Mouse (Mus musculus) megakaryocyte progenitor cell, adult 5-6 weeks (primary cell): ENCODE measurements around the gene Zcchc14. TPM values are rescaled to one million over a fixed set of nuclear protein-coding genes. Genes with fewer than 3 reads are reported as not detected.

Experiments
- ATAC-seq: replicated peaks from 2 replicates; pipeline ENCODE4 v1.8.0; 2016; ENCODE audit warnings: mild to moderate bottlenecking, moderate TSS enrichment, inconsistent platforms; ENCODE audit not compliant: poor library complexity
- total RNA-seq, 2 experiments: library from RNA; stranded (forward) in 1 of 2; stranded (reverse) in 1 of 2; fragments of 157-497, 149-512 nt in 1 of 2; fragments of 200-1000 nt in 1 of 2; gene quantifications; 2 replicates each; pipeline versions ENCODE4 v1.2.3 to v1.2.4; 2015 to 2017

Zcchc14 gene
- total RNA-seq (2015) (0.07 TPM in 1 of 2 replicates, not detected in the other), total RNA-seq (2017) (0.04 TPM in 1 of 2 replicates, not detected in the other)

- ATAC-seq = peak; percentile 80
These were observed at the start of gene Zcchc14 for GRCm38 (mm10) chr8:121652774-121653323. Gene Zcchc14, minus strand, starts transcription at chr8:121652901.

GRCm38 (mm10) chr8:121699936-121700335, 47.2 kb upstream of the Zcchc14 start:
- ATAC-seq = no peak

DNA sequence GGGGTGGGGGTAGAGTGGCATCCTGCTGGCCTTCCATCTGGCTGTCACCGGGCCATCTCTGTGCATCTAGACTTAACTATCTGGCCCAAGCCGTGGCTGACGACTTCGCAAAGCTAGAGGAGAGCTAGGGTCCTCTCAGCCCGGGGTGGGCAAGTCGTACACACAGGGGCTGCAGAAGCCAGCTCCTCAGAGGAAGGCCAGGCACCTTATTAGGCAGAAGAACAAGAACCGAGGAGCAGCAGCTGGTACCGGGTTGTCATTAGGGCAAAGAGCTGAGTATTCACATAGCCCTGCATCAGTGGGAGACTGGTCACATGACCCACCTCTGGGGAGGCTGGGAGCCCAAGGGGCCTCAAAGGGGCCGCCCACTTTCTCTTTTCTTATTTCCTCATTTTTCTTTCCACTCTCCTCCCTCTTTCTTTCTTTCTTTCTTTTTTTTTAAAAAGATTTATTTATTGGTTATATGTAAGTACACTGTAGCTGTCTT, 46.0 kb upstream of the Zcchc14 start:
- ATAC-seq = no peak

DNA sequence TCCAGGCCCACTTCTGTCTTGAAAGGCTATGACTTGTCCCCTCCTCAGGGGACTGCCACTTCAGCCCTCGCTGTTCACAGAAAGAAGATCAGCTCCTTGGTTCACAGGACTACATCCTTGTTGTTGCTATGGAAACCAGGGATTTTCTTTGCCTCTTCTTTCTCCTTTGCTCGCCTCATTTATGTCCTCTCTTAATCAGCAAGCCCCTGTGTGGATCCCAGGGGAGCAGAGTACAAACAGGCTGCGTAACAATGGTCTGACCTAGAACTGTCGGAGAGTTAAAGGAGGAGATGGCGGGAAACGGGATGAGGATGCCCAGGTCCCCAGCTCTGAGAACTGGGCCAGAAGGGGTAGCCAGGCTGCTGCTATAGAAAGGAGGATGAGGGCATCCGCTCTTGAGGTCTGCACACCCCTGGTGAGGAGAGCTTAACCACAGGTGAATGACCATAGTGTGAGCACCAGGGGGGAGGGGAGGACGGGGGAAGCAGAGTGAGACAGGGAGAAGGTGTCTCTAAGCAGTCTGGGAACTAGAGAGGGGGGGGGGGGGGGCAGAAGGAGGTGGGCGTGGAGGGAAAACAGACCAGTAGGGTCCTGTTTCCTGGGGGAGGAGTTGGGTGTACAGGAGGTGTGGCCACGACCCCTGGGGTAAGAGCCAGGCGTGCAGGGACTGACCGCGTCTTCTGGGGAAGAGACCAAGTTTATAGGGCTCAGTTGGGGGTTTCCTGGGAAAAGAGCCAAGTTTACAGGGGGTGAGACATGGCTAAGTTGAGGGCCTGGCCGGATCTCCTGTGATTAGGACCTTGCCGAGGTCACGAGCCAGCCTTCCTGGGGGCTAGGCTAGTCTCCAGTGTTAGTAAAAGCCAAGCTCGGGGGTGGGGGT, 45.3 kb upstream of the Zcchc14 start:
- ATAC-seq = no peak

DNA sequence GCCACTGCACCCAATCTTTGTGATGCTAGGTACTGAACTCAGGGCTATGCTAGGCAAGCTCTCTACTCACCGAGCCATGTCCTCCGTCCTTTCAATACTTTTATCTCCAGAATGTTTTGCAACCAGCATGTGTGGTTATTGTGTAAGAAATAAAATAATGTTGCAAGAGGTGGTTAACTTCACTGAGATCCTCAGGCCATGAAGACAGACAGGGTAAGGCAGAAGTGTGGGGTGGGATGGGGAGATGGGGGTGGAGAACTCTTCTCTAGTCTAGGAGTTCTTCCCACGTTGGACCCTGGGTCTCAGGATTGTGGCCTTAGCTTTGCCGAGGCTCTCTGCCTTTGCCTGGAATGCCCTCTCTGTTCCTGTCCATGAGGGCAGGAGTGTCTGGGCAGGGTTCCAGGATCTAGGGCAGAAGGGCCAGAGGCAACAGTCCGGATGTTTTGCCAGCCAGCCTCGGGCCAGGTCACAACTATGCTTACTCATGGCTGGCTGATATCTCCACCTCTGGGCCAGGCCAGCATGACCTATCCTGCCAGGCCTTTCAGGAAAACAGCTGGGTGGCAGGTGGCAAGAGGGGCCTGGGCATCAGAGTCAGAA, 43.0 kb upstream of the Zcchc14 start:
- ATAC-seq = peak; percentile 79

DNA sequence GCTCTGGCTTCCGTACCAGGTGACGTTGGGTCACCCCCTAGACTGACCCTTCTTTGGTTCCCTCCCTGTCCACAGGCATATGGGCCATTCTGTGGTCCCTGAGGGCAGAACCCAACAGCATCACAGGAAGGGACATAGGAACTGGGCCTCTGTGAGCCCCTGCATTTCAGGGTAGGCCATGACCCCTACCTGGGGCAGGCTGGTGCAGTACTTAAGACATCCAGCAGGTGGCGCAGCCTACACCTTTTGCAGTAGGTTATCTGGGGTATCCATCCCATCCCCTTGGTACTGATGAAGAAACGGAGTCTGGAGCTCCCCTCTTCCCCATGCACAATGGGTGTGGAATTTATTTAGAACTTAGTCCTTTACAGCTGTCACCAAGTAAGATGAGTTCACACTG, 41.8 kb upstream of the Zcchc14 start:
- ATAC-seq = peak; percentile 54

- no peak for ATAC-seq
These were observed 35.8 kb upstream of the Zcchc14 start for GRCm38 (mm10) chr8:121688496-121688895.

GRCm38 (mm10) chr8:121687455-121688161, 34.9 kb upstream of the Zcchc14 start:
- ATAC-seq = no peak

- ATAC-seq = peak; percentile 55
These were observed 32.7 kb upstream of the Zcchc14 start for GRCm38 (mm10) chr8:121685419-121685818.

GRCm38 (mm10) chr8:121683083-121683832, 30.6 kb upstream of the Zcchc14 start:
- no peak for ATAC-seq

DNA sequence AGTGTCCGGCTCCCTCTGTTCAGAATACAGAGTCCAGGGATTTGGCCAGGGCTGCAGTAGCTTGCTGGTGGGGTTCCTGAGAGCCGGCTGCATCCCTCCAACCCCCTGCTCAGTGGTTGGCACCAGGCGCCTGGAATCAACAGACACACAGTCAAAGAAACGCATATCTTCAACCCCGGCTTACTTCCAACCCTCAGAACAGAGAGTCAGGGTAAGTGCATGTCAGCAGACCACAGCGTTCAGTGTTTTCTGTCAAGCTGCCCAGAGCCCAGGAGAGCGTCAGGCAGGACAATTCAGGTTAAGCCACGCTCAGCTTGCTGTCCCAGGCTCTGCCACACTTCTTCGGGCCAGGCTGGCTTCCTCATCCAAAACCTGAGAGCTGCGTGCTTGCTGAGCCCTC, 28.8 kb upstream of the Zcchc14 start:
- ATAC-seq = no peak

- ATAC-seq = no peak
These were observed 28.2 kb upstream of the Zcchc14 start for GRCm38 (mm10) chr8:121680896-121681295.

- ATAC-seq = no peak
These were observed 26.0 kb upstream of the Zcchc14 start for GRCm38 (mm10) chr8:121678696-121679095.

DNA sequence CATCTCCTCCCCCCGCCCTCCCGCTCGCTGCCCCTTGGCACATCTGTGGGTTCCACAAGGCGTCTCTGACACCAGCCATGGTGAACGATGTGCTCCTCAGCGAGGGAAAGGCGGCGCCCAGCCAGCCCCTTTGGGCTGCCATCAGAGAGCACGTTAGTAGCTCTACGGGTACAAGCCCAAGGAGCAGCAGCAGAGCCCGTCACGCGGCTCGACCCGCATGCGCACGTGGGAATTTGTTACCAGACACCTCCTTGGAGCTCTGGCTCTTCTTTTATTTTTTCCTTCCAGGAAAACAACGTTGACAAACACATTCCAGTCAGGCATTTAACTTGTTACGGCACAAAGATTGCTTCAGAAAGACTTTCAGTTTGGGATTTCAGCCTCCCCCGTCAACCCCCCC, 23.0 kb upstream of the Zcchc14 start:
- ATAC-seq = no peak

- no peak for ATAC-seq
These were observed 22.5 kb upstream of the Zcchc14 start for GRCm38 (mm10) chr8:121675161-121675560.

GRCm38 (mm10) chr8:121674524-121674923, 21.8 kb upstream of the Zcchc14 start:
- ATAC-seq = no peak

GRCm38 (mm10) chr8:121673917-121674316, 21.2 kb upstream of the Zcchc14 start:
- ATAC-seq = no peak

DNA sequence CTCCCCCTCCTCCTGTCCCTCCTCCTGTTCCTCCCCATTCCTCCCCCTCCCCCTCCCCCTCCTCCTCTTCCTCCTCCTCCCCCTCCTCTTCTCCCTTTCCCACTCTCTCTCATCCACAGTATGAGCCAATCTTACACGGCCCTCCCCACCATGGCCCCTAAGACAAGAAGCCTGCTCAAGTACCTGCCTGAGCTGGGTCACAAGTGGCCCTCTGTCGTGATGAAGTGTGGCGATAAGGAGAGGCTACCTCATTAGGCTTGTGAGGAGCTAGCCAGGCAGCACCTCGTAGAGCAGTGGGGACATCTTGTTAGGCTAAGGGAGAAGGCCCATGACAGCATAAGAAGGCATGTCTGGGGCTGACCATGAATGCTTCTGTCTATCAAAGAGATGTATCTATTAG, 20.5 kb upstream of the Zcchc14 start:
- no peak for ATAC-seq

DNA sequence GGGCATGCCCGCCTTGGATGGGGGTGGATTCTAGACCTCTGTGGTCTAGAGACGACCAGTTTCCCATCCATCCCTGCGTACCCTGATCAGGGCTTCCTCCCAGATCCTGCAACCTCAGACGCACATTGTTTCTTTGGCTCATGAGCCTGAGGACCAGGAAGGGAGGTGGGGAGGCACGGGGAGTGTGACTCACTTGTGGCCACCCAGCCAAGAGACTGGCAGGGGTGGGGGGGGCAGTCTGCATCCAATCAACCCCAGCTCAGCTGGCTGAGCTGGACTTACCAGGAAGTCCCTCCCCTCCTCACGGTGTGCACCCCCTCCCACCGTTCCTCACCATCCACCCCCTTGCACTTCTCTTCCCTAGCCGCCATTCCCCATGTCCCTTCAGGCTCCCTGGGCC, 16.5 kb upstream of the Zcchc14 start:
- no peak for ATAC-seq

DNA sequence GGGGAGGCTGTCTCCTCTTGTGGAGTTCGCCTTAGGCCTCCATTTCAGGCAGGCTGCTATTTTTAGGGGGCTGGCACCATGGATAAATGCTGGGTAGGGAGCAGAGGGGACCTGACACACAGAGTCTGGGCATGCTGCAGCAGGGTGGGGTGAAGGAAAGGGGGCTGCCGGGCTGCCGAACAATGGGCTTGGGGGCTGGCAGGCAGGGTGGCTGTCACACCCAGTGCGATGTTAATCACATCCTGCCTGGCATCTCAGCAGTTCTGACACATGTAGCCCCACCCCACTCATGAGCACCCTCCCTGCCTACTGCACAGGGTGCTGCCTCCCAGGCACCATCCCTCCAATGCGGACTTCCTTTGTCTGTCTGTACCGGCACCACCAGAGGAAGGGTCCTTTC, 15.9 kb upstream of the Zcchc14 start:
- no peak for ATAC-seq
